Comparison of ENCODE assay signal across 15 mouse cellular contexts in genomic region chr1:62773921-62774191, GRCm38 (mm10).
DNase-seq lines count a peak whose midpoint lies in the region; ATAC-seq and TF ChIP-seq lines count a peak whose summit lies in the region.
"Had no signal": no experiment of that assay in that cellular context is flagged by ENCODE, and none has a peak within 500 bp of the region (broad histone marks: within the 10 kb centered on the region; RNA-seq: fewer than 3 reads in every experiment).

No protein-coding gene starts in this region.

- peak overlapping the region; percentile 46 for H3K4me2 ChIP-seq in liver, embryonic 12.5 days
- H3K4me2 ChIP-seq in liver, postnatal 0 days (ENCODE audit: low read depth, low read length): no peak overlapping the region
- no peak overlapping the region for H3K4me2 ChIP-seq in limb, embryonic 13.5 days (replicated peaks)
- H3K4me2 ChIP-seq in stomach, postnatal 0 days (replicated peaks; ENCODE audit: low read depth): no peak overlapping the region
- H3K4me2 ChIP-seq: forebrain, embryonic 13.5 days; limb, embryonic 15.5 days; midbrain, embryonic 15.5 days had no signal

- no peak for ATAC-seq in liver, embryonic 12.5 days
- no peak for ATAC-seq in liver, postnatal 0 days
- ATAC-seq in limb, embryonic 13.5 days (ENCODE audit: low FRiP score, low read depth): no peak
- ATAC-seq in stomach, postnatal 0 days (ENCODE audit: low FRiP score, low TSS enrichment): peak; percentile 45
- no peak for ATAC-seq in granulocyte monocyte progenitor cell, adult 5-6 weeks (replicated peaks; ENCODE audit: poor library complexity, severe bottlenecking)
- ATAC-seq: forebrain, embryonic 13.5 days; intestine, embryonic 16.5 days; midbrain, embryonic 15.5 days had no signal

- H3K36me3 ChIP-seq in liver, embryonic 12.5 days: no peaks in the 10 kb centered on the region
- no peaks in the 10 kb centered on the region for H3K36me3 ChIP-seq in liver, postnatal 0 days (replicated peaks; ENCODE audit: insufficient read depth, low read length)
- peaks cover 50% of the 10 kb centered on the region for H3K36me3 ChIP-seq in limb, embryonic 13.5 days
- H3K36me3 ChIP-seq in stomach, postnatal 0 days (ENCODE audit: control insufficient read depth, insufficient read depth, low read length): no peaks in the 10 kb centered on the region

- no peak overlapping the region for H3K4me3 ChIP-seq in liver, embryonic 12.5 days
- no peak overlapping the region for H3K4me3 ChIP-seq in liver, postnatal 0 days (ENCODE audit: low read depth, low read length)
- H3K4me3 ChIP-seq in limb, embryonic 13.5 days: no peak overlapping the region
- no peak overlapping the region for H3K4me3 ChIP-seq in stomach, postnatal 0 days (ENCODE audit: low read depth, low read length)
- H3K4me3 ChIP-seq: forebrain, embryonic 13.5 days; limb, embryonic 15.5 days; megakaryocyte, embryonic 14.5 days; midbrain, embryonic 15.5 days had no signal

- WGBS in liver, embryonic 12.5 days (ENCODE audit: insufficient replicate concordance): 70% methylated on average over 3 of the region's 3 CpGs
- WGBS in liver, postnatal 0 days (ENCODE audit: insufficient replicate concordance): 70% methylated on average over 3 of the region's 3 CpGs
- 56% methylated on average over 3 of the region's 3 CpGs for WGBS in limb, embryonic 13.5 days
- WGBS in stomach, postnatal 0 days: 48% methylated on average over 3 of the region's 3 CpGs

- peaks cover 54% of the 10 kb centered on the region for H3K4me1 ChIP-seq in liver, embryonic 12.5 days
- peaks cover 16% of the 10 kb centered on the region for H3K4me1 ChIP-seq in liver, postnatal 0 days (ENCODE audit: insufficient read depth)
- peaks cover 46% of the 10 kb centered on the region for H3K4me1 ChIP-seq in limb, embryonic 13.5 days
- H3K4me1 ChIP-seq in stomach, postnatal 0 days (replicated peaks; ENCODE audit: control insufficient read depth, insufficient read depth): 0 out of 2 replicates have a peak, but pooled peaks cover 4% of the 10 kb centered on the region
- H3K4me1 ChIP-seq: midbrain, embryonic 15.5 days had no signal

- DNase-seq in liver, postnatal 0 days: no peak
- peak; percentile 37 for DNase-seq in ZHBTc4 (ENCODE audit: low read depth, low spot score)
- DNase-seq in stomach, postnatal 0 days (ENCODE audit: low spot score): no peak
- DNase-seq in left cerebral cortex, adult 18-20 months (ENCODE audit: low spot score in 2 of 2): no peak
- DNase-seq: cerebellum, postnatal 10 days; right cerebral cortex, postnatal 14 days; thymus, postnatal 25 days had no signal

- no peaks in the 10 kb centered on the region for H3K27me3 ChIP-seq in liver, embryonic 12.5 days (replicated peaks)
- no peaks in the 10 kb centered on the region for H3K27me3 ChIP-seq in liver, postnatal 0 days (ENCODE audit: insufficient read depth, low read length)
- H3K27me3 ChIP-seq in limb, embryonic 13.5 days: no peaks in the 10 kb centered on the region
- no peaks in the 10 kb centered on the region for H3K27me3 ChIP-seq in stomach, postnatal 0 days (ENCODE audit: control insufficient read depth, insufficient read depth, low read length)
- H3K27me3 ChIP-seq: forebrain, embryonic 13.5 days; limb, embryonic 15.5 days; midbrain, embryonic 15.5 days had no signal

- no peak overlapping the region; the same call in 1 of the 2 replicates for H3K9ac ChIP-seq in liver, embryonic 12.5 days
- H3K9ac ChIP-seq in liver, postnatal 0 days (replicated peaks): no peak overlapping the region
- no peak overlapping the region for H3K9ac ChIP-seq in limb, embryonic 13.5 days
- no peak overlapping the region for H3K9ac ChIP-seq in stomach, postnatal 0 days (ENCODE audit: low read length)
- H3K9ac ChIP-seq: forebrain, embryonic 13.5 days; limb, embryonic 15.5 days; midbrain, embryonic 15.5 days had no signal

- TF ChIP-seq CTCF in liver, postnatal 0 days (IDR thresholded peaks at IDR 0.05; ENCODE audit: low read depth): no peak
- no peak for TF ChIP-seq CTCF in stomach, postnatal 0 days (IDR thresholded peaks at IDR 0.05; ENCODE audit: low read depth)

- H3K9me3 ChIP-seq in liver, embryonic 12.5 days (replicated peaks): no peaks in the 10 kb centered on the region
- no peaks in the 10 kb centered on the region for H3K9me3 ChIP-seq in liver, postnatal 0 days (ENCODE audit: low read length)
- H3K9me3 ChIP-seq in limb, embryonic 13.5 days: no peaks in the 10 kb centered on the region
- H3K9me3 ChIP-seq in stomach, postnatal 0 days (ENCODE audit: control insufficient read depth, low read length): no peaks in the 10 kb centered on the region
- H3K9me3 ChIP-seq: forebrain, embryonic 13.5 days; limb, embryonic 15.5 days; megakaryocyte, embryonic 14.5 days; midbrain, embryonic 15.5 days had no signal

- H3K27ac ChIP-seq in liver, embryonic 12.5 days: peak overlapping the region; percentile 62
- no peak overlapping the region for H3K27ac ChIP-seq in liver, postnatal 0 days (ENCODE audit: low read depth)
- peak overlapping the region; percentile 28; the same call in 1 of the 2 replicates for H3K27ac ChIP-seq in limb, embryonic 13.5 days
- H3K27ac ChIP-seq in stomach, postnatal 0 days (replicated peaks): peak overlapping the region; percentile 65
- H3K27ac ChIP-seq: forebrain, embryonic 13.5 days; limb, embryonic 15.5 days; midbrain, embryonic 15.5 days had no signal

- TF ChIP-seq EP300 in liver, postnatal 0 days (IDR thresholded peaks at IDR 0.05; ENCODE audit: low read depth): no peak
- TF ChIP-seq EP300 in stomach, postnatal 0 days (optimal IDR thresholded peaks at IDR 0.05): no peak
